Mouse (Mus musculus): ENCODE data around the gene Pik3cd. TPM values are rescaled to one million over a fixed set of nuclear protein-coding genes. Genes with fewer than 3 reads are reported as not detected.

The Pik3cd gene
- total RNA-seq, 2 experiments from 2014 or later: 4.8 to 5.5 TPM

DNA sequence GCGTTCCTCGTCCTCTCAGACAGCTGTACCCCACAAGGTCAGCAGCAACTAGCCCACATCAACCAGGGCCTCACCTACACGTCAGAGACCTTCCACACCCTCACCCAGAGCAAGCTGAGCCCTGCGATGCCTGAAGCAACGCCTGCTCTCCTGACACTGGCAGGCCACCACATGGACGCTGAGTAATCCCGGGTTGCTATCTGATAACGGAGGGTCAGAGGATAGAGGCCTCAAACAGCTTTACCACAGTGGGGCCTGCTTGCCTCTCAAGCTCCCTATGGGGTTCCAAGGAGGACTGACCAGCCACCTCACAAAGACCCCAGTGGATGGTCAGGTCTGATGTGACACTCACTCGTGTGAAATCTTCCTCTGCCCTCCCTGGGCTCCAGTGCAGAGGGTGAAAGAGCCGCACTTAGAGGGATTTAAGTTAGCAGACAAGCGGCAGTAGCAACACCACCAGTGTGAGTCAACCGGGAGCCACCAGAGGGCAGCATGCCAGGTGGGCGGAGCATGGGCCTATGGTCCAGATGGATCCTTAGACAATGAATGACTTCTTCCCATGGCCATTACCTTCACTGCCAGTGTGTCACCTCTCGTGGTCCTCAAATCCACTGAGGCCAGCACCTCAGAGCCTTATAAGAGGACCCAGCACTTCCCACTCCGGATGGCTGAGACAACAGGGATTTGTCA lies 23.4 kb upstream of the Pik3cd start:
- peak; percentile 84 to 91 for DNase-seq
- intact Hi-C loops (cut with DNase I): loop anchor here (2.0 kb wide), 1 partner anchor 13 kb away; the partner anchor contains the start of gene Tmem201

DNA sequence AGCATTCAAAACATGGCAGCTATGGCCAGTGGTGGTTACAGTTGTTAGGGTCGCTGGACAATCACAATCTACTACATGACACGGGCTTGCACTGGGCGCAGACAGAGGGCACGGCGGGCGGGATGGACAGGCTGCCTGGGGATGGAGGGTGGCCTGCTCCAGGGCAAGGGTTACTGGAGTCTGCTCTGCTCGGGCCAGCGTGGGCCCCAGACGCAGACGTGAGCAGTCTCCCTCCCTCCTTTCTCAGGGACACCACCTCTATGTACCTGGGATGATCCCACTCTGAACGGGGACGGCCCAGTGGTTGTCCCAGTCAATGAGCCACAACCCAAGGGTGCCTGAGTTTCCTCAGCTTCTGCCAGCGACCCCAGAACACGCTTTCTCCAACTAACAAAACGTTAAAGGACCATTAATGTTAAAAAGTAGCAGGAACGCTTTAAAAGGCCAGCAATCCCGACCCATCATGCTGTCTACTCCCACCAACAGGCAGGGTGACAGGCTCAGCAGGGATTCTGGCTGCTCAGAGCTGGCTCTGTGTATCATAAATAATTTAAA lies 22.6 kb upstream of the Pik3cd start:
- intact Hi-C loops (cut with DNase I): loop anchor here (2.0 kb wide), 1 partner anchor 14 kb away; the partner anchor contains the start of gene Tmem201
- no peak for DNase-seq

DNA sequence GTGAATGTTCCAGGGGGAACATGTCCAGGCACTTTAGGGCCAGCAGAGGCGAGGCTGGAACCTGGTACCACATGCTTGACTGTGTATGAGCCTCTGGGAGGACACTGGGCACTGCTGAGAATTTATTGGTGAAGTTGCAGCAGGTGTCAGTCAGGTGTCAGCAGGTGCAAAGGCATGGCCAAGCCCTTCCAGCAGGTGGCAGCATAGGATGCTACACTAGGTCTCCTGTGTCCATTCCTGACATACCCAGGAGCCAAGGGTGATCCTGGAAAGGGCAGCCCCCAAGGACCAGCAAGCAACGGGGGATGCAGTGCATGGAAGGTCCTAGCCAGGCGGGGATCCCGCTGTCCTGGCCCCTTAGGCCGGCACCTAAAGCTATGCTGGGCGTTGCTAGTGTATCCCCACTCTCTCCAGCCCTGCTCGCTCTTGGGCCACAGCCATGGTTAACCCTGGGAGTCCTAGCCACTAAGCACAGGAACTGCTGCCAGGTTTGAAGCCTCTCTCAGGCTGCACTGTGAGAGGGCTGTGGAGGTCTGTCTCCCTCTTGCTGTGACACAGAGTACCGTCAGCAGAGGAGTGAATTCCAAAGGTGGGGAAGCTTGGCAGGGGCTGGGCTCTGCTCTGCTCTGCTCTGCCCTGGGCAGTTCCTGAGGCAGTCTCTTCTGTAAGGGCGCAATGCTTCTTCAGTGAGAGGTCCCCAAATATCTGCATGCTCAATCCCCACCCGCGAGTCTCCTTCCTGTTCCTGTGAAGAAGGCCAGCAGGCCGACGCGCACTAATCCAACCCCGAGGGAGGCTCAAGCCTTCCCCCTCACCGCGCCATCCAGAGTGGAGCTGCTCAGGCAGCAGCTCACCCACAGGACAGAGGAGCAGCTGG lies 21.7 kb upstream of the Pik3cd start:
- intact Hi-C loops (cut with DNase I): loop anchor here (2.0 kb wide), 1 partner anchor 15 kb away; the partner anchor contains the start of gene Tmem201
- peak; percentile 61 to 70 for DNase-seq

DNA sequence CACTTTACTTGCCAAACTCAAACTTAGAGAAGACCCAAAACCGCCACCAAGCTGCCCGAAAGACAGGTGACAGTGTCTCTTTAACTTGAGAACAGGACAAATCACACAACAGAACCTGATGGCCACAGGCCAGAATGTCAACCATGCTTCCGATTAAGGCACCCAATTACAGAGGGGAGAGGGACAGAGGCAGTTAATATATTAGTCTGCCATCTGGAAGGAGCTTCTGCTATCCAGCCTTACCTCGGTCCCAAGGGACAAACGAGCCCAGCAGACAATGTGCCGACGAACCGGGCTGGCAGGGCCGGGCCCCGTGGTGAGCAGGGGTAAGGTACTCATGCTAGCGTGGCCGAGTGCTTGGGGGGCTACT lies 20.6 kb upstream of the Pik3cd start:
- intact Hi-C loops (cut with DNase I): no loop called here
- no peak for DNase-seq

DNA sequence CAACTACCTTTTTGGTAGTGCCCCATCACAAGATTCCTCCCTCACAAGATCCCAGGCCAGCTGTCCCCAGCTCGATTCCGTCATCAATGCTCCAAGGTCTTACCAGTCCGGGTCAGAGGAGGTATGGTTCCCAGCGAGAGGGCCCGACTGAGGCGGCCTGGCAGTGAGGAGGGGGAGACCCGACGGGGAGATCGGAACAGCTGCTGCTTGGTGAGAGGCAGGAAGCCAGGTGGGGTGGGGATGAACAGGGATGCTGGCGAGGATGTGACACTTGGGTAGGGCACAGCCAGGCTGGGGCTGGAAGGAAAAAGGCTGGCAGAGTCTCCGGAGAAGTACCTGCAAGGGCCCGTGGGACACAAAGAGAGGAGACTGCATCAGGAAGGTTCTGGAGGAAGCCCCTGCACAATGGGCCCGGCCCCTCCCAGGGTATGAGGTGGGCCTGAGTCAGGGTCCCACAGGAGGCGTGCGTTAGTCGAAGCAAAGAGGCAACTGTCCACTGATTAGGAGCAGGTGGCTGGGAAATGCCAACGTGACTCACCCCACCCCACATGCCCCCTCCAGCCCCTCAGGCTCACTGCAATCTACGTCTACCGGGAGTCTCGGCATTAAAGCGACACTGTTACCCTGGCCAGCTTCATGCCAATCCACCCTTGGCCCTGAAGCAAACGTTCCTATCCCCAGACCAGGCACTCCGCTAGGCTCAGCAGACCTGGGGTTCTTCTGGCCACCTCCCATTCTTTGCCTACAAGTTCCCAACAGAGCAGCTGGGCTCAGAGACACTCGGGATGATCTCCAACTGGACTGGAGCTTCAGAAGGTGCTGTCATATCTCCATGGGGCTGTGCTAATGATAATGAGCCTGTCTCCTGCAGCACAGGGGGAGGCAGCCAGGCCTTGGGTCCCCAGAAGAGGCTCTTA lies 20.0 kb upstream of the Pik3cd start:
- no peak for DNase-seq

DNA sequence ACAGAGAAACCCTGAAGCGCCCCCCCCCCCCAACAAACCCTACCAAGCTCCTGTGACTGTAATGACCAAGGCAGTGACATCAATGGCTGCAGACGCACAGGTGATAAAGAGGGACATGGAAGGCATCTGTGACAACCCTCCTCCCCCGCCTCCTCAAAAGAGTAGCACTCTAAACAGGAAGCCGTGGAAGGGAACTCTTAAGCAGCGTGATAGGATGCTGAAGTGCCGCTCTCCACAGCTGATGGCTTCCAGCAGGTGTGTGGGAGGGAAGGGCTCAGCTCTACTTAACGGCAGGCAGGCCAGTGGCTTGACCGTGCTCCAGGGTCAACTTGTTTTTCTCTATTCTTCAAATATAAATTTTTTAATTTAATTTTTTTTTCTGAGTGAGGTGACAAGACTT lies 18.8 kb upstream of the Pik3cd start:
- intact Hi-C loops (cut with DNase I): no loop called here
- DNase-seq: no peak

More for the DNA sequence above, 20.0 kb upstream of the Pik3cd start:
- intact Hi-C loops (cut with DNase I): no loop called here

DNA sequence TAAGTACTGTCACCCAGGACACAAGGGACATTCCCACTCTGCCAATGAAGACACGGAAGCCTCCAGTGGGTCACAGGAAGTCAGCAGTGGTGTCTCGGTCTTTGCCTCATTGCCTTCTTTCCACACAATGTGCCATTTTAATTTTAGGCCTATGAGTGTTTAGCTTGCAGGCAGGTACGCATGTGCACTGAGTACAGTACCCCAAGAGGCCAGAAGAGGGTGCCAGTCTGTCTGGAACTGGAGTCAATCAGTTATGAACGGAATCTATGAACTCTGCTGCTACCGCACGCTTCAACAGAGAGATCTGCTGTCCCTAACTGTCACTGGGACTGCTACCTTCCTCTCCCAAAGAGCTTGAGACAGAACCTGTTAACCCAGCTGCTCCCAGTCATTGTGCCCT lies 17.3 kb upstream of the Pik3cd start:
- intact Hi-C loops (cut with DNase I): no loop called here
- peak; percentile 28 to 59 for DNase-seq

DNA sequence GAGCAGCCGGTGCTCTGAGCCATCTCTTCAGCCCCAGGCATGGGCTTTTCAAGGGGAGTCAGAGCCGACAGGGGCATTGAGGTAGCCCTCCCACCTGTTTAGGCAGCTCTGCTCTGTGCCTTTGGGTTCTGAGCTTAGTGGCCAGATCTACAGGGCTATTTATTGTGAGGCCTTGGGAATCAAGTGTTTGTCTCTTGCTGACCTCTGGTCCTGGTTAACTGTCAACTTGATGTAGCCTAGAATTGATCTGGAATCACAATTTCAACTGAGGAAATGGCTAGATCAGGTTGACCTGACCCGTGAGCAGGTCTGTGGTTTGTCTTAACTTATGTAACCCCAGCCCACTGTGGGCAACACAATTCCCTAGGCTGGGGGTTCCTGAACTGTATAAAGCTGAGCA lies 12.2 kb upstream of the Pik3cd start:
- DNase-seq: no peak
- intact Hi-C loops (cut with DNase I): no loop called here

DNA sequence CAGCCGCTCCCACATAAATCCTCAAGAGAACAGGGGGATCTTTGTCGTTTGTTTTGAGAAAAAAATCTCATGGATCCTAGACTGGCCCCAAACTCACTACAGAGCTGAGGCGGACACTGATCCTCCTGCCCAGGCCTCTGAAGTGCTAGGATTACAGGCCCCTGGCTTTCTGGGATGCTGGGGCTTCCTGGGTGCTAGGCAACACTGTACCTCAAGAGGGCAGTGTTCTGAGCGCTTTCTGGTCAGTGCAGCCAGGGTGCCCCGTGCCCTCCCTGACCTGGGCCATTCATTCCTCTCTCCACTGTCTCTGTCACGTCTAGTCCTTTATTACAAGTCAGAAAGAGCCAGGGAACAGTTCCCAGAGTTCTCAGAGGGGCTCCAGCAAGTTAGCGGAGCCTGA lies 9.6 kb upstream of the Pik3cd start:
- DNase-seq: peak; percentile 44 to 69
- intact Hi-C loops (cut with DNase I): no loop called here

DNA sequence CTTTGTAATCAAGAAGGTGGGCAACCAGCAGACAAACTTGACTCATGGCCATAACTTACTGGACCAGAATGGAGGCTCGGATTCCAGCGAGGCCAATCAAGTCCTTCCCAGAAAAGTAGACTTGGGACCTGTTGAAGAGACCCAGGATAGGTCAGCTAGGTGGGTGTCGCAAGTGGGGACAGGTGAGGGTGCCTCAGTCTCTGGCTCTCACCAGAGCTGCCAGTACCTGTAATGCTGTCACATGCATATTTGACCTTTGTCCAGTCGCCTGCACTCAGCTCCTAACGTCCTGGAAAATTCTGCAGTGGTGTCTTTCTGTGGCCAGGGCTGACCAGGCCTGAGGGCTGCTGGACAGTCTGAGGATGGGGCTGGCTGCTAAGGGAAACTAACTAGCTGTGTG lies 9.1 kb upstream of the Pik3cd start:
- intact Hi-C loops (cut with DNase I): no loop called here
- no peak for DNase-seq

DNA sequence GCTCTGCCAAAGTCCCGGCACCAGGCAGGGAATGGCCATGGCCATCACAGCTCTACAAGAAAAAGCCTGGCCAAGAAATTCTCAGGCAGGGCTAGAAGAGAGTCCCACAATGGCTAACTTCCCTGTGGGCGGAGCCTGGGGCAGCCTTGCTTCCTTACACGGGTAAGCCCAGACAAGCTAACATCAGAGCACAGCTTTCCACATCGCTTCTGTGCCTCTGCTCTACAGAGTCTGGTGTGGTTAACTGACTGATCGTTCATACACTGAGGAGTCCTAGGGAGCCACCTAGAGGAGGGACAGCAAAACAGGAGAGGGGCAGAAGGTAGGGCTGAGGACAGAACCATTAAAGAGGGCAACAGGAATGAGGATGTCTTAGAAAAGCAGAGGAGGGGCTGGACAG lies 8.1 kb upstream of the Pik3cd start:
- intact Hi-C loops (cut with DNase I): loop anchor here (1.0 kb wide), 1 partner anchor 60 kb away; no protein-coding TSS in a partner anchor
- DNase-seq: peak; percentile 55 to 69

DNA sequence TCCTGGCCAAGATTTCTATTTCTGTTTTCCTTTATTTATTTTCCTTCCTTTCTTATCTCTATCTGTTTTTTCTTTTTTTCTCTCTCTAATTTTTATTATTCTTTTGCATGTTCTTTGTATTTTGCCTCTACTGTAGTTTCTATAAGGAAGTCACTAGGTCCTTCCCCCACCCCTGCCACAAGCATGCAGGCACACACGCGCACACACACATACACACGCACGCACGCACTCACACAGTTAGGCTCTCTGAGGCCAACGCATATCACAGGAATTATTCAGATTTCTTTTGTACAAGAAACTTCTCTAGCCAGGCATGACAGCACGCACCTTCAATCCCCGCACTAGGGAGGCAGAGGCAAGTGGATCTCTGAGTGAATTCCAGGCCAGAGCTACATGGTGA lies 3.6 kb upstream of the Pik3cd start:
- DNase-seq: no peak
- intact Hi-C loops (cut with DNase I): no loop called here

DNA sequence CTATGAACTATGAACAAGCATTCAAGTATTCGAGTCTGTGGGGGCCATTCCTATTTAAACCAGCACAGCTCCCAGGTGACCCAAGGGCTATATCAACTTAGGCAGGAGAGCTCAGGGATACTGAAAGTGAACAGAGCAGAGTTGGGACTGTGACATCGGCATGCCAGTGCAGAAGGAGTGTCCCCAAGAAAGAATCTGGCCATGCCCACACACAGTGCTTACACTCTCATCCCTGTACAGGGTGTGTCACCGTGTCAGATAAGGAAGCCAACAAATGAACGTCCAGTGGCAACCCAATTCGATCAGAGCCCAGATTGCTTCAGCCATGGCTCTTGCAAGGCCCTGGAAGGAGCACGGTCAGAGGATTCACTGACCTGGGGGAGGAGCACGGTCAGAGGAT lies 2.9 kb upstream of the Pik3cd start:
- intact Hi-C loops (cut with DNase I): no loop called here
- no peak for DNase-seq

DNA sequence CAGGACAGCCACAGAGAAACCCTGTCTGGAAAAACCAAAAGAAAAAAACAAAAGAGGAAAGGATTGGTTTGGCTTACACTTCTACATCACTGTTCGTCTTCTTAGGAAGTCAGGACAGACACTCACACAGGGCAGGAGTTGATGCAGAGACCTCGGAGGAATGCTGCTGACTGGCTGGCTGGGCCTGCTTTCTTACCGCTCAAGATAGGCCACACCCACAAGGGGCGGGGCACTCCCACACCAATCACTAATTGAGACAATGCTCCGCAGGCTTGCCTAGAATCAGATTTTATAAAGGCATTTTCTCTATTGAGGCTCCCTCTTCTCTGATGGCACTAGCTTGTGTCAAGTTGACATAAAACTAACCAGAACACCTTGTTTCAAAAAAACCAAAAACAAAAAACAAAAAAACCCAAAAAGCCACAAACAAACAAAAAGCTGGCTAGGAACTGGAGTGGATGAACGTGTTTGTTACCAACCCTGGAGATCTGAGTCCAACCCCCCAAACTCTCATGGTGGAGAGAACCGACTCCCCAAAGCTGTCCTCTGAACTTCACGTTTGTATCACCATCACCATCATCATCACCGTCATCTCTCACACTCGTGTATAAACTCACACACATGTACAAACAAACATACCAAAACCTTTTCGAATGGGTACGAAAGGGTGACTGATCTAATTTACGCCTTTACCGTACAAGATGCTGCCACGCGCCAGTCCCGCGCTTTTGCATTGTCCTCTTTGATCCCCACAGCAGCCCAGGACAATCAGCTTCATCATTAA lies 753 bp downstream of the Pik3cd start:
- intact Hi-C loops (cut with DNase I): no loop called here
- DNase-seq: peak; percentile 49 to 52

DNA sequence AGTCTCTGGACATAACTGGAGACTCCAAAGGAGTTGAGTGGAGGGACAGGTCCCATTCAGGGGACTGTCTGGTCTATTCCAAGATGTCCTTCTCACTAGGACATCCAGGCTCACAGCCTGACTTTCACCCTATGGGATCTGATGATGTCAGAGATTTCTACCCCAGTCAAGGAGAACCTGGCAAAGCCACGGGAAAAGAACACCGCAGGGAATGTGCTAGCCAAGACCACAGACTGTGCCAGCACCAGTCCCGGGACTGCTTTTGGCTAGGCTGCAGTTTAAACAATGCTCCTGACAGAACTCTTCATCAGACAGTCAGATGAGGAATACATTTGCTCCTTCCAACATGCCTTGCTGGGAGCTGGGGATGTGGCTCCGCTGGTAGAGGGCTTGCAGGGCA lies 2.4 kb downstream of the Pik3cd start:
- intact Hi-C loops (cut with DNase I): no loop called here

DNA sequence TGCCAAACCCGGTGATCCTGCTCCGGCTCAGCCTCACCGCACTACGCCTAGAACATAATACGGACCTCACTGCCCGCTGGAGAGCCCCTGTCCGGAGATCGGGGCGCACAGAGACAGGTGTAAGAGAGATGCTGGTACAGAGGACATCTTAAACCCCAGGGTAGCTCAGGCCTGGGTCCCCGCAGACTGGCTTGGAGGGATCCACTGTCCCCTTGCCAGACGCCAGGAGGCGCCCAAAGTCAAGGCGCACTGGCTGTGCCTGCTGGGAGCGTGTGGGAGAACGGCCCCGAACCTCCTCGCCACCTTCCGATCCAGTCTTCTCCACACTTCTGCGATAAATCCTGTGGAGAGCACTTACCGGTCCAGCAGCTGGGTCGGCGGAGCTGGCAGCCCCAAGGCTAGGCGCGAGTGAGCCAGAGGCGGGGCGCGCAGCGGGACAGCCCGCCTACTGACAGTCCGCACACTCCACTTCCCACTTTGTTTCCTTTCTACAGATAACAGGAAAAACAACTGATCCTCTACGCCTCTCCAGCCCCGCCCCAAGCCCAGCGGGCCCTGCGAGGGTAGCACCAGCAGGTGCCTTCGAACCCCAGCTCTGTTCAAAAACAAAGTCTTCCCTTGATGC lies 4.1 kb downstream of the Pik3cd start:
- intact Hi-C loops (cut with DNase I): no loop called here

More for the DNA sequence above, 2.4 kb downstream of the Pik3cd start:
- no peak for DNase-seq

DNA sequence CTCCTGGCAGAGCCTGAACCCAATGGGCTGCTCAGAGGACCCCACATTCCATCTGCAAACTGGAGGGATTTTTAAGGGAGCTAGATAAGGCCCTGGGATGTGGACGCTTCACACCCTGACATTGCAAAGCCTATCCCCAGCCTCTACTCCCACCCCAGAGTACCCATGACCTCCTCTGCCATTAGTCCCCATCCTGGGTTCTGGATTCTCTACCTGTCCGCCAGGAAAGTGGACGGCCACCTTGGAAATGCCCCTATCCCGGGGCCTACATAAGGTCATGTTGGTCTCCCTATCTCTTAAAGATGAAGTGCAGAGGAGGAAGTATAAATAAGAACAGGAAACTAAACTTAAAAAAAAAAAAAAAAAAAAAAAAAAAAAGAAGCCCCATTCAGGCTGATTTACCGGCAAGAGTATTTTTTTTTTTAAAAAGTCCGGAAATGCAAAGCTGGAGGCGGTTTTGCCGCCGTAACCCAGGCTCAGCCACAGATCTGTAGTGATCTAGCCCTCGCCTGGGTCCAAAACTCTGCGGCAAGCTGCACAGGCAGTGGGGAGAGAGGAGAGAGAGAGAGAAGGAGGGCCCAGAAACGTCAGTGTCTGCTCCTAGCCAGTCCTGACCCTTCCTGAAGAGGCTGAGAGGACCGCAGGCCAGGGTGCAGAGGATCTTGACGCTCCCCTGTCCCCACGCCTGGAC lies 4.7 kb downstream of the Pik3cd start:
- DNase-seq: peak in 1 of 2 experiments; percentile 29

More for the DNA sequence above, 4.1 kb downstream of the Pik3cd start:
- DNase-seq: peak; percentile 64 to 73

DNA sequence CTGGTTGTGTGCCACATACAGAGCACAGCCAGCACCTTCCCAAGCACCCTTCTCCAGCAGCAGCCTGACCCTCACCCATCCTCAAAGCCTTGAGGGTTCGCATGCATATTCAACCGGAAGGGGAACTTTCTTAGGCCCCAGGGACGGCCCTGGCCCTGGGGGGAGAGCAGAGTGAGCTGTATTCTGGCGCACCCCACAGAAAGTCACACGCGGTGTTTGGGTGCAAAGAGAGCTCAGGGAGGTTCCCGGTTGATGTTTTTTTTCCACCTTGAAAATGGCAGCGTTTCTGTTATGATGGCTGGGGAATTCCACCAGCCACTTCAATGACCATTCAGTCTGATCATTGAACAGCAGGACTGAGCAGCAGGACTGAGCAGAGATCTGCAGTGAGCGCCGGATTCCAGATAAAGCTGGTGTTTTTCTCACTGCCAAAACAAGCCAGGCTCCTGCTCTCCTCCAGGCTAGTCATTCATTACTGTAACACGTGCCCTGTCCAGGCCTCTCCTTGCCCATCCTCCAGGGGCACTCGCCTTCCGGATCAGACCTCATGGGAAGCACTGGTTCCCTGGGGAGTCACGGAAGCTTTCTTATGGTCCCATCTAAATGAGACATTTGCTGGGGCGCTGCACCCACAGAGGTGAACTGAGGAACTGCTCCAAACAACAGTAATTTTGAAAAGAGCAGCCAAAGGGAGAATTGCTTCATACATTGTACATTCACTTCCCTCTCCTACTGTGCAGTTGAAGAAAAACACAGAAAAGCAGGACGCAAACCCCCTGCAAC lies 6.0 kb downstream of the Pik3cd start:
- intact Hi-C loops (cut with DNase I): no loop called here
- no peak for DNase-seq

More for the DNA sequence above, 4.7 kb downstream of the Pik3cd start:
- intact Hi-C loops (cut with DNase I): no loop called here
